Mouse (Mus musculus): ENCODE measurements at regions not wholly inside any gene's neighbourhood (a gene's known extent, or its start where the extent isn't known, plus 50 kb on each side); places are given as distances from the start of the nearest gene placed in this dataset.

- DNase-seq, result no peak
Observed at GRCm38 (mm10) chr12:9934158-9934557, 364.2 kb downstream of the Osr1 start.

- DNase-seq, result no peak
Observed at GRCm38 (mm10) chr12:9941357-9941756, 371.4 kb downstream of the Osr1 start.

- no peak for DNase-seq
Observed at GRCm38 (mm10) chr12:9941823-9942222, 371.9 kb downstream of the Osr1 start.

DNA sequence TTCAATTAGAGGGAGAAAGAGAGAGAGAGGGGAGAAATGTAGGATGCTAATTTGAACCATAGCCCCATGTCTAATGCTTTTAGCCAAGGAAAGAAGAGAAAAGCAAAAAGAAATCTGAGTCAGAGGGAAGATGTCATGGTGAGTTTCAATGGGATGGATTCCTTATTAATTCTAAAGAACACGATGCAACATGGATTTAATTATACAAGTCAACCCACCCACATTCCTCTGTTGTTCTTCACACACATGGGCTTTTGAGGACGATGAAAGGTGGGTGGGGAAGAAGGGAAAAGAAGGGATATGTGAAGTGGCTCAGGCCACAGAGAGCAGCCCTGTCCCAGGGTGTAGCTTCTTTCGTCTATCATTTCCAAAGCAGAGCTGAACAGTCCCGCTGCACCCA, 378.9 kb downstream of the Osr1 start:
- DNase-seq, result no peak

GRCm38 (mm10) chr12:9952372-9952771, 382.5 kb downstream of the Osr1 start:
- no peak for DNase-seq

GRCm38 (mm10) chr12:9954178-9954888, 384.4 kb downstream of the Osr1 start:
- no peak for DNase-seq

GRCm38 (mm10) chr12:9969390-9969789, 399.5 kb downstream of the Osr1 start:
- DNase-seq, result no peak

DNA sequence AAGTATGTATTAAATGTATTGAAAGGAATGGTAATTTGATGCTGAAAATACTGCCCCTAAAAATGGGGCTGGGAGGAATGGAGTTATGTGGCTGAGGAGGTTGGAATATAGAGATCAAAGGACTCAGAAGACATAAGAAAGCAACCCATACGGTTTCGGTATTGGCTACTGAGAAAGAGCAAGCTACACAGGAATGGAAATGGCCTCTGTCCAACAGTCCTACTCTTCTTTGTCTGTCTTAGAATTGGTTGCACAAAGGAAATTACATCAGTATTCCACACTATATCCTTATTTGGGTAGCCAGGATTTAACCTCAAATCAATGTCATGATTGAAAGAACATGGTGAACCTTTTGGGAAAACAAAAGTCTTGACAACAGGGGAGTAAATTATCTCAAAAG, 399.0 kb upstream of the Nt5c1b start:
- no peak for DNase-seq

DNA sequence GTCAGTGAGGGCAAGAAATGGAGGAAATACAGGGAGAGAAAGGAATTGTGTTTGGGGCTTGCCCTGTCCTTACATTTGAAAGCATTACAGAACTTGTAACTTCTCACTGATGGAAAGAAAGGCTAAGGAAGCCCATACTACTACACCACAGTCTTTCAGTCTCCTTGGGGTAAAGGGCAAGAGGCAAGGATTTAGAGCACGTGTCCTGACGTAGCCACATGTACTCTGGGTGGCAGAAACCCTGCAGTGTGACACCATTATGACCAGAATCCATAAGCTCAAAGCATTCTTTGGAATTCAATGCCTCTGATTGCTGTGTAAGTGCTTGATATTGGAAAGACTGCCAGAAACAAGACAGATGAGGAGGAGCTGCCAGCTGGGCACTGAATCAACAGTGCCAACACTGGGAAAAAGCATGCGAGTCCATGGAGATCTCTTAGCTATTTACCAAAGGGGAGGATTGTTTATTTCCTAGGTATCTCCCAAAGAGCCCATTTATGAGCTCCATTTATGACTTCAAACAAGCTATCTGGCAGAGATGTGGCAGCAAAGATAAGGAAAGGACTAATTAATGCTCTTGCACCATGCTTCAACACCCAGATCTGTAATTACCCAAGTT, 391.2 kb upstream of the Nt5c1b start:
- no peak for DNase-seq

DNA sequence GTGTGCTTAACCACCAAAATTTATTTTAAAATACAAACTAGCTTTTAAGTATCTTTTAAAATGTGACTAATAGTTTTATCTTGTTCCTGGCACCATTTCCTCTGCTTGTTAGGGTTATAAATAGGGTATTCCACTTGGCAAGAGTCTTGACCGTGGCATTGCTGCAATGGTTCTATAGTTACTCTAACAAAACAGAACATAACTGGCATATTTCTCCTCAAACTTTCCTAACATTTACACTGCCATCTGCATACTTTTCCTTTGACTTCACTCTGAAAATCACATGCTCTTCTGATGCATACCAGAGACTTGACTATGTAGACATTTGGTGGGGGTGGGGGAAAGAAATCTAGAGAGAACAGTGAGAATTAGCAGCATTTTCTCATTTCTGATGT, 390.7 kb upstream of the Nt5c1b start:
- no peak for DNase-seq

DNA sequence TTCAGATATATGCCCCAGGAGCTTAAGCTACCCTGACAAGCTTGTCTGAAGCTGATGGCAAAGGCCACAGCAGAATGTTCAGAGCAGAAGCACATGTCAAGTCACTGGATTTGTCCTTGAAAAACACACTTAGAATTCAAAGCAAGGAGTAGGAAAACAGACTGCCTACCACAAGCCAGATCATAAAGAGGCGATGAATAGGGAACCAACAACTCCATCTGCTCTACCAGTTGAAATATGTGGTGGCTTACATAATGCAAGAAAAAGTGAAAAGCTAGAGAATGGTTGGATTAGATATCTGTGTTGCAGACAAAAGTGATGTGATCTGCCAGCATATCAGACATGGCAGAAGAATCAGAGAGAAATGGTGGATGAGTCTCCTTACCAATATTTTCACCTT, 378.5 kb upstream of the Nt5c1b start:
- DNase-seq, result no peak

- no peak for DNase-seq
Observed at GRCm38 (mm10) chr12:9995670-9996069, 374.1 kb upstream of the Nt5c1b start.

DNA sequence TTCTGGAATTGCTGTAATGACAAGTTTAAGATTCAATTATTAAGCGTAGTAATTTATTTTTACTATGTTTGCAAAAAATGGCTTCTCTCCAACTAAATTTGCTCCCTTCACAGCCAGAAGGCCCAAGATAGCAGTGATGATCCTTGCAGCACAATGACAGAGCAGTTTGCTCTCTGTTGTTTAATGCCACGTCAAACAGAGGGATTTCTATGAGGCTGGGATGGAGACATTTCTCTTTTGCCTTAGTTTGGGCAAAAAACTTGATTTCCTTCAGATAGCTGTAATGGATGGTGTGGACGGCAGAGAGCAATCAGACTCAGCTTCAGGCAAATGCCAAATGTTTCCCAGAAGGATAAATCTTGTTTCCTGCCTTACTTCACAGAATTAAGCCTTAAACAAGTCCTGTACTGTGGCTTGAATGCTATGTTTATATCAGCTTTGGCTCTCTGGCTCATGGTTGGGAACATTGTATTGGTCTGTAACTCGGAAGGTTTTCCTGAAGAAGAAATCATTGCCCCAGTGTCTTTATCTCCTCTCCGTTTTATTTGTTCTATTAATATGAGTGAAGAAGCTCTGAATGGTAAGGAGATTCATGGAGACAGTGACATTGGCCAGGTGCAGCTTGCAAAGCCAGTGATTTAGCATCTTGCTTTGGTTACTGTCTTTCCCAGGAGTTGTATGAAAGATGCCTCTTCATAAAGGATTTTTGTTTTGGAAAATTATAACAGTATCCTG, 373.2 kb upstream of the Nt5c1b start:
- DNase-seq, result no peak

GRCm38 (mm10) chr12:9997190-9997561, 372.6 kb upstream of the Nt5c1b start:
- peak; percentile 9 for DNase-seq

- no peak for DNase-seq
Observed at GRCm38 (mm10) chr12:9997571-9997970, 372.2 kb upstream of the Nt5c1b start.

- no peak for DNase-seq
Observed at GRCm38 (mm10) chr12:9999933-10000332, 369.8 kb upstream of the Nt5c1b start.

DNA sequence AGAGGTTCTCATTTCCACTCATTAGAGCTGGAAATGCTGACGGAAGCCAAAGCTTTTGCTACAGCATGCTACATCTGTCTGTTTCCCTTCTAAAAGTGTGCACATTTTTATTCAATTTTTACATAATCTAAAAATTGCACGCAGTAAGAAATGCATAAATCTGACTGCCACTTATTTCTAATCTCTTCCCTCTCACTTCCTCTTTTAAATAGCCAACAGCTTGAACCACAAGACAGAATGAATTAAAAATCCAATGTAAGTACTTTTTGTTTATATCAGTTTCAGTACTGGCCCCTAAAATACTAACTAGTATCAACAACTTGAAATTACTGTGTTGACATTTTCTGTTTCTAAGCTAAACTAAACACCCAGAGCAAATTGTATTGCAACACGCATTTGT, 361.3 kb upstream of the Nt5c1b start:
- no peak for DNase-seq

DNA sequence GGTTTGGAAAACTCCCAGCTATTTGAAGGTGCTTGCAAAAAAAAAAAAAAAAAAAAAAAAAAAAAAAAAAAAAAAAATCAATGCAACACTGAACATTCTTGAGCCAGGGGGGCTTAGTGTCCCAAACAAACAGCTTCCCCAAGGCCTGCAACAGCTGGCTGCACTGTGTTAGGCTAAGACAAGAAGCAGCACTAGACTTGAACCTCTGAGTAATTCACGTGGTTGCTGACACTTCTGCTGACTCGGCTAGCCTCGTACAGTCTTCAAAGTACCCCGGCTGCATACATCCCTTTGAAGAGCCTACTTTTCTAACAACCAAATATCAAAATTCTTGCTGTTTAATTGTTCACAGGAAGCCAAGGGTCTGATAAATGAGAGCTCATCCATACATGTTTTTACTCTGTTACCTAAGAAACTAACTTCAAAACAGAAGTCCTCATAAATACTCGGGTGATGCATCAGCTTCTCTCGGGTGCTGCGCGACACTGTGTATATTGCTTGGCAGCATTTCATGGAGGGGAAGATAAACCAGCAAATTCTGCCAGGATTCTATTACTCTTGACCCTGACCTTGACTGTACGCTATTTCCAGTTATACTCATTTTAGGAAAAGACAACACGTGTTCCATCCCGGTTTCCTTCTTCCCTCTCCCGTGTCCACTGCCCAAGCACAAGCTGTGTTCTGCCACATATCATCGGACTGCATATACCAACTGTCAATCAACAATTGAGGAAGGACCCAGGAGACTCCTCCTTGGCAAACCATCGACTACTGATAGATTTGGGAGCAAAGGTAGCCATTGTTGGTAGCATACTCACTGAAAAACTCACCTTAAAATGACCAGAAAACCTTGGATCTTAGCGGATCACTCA, 352.8 kb upstream of the Nt5c1b start:
- no peak for DNase-seq

DNA sequence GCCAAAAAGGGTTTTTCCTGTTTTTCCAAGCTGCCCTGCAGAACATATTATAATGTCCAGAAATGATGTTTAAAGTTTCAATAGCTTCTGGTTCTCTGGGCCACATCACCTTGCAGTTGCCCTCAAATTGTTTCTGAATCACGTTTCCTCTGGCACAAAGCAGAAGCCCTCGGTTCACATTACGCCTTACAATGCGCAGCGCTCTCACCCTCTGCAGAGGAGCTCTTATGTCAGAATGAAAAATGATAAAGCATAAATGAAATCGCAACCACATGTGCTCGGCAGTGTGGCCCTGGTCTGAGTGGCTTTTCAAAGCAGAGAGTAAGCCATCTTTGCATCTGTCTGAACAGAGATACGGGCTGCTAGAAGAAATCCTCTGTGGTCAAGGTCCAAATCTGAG, 334.3 kb upstream of the Nt5c1b start:
- no peak for DNase-seq

DNA sequence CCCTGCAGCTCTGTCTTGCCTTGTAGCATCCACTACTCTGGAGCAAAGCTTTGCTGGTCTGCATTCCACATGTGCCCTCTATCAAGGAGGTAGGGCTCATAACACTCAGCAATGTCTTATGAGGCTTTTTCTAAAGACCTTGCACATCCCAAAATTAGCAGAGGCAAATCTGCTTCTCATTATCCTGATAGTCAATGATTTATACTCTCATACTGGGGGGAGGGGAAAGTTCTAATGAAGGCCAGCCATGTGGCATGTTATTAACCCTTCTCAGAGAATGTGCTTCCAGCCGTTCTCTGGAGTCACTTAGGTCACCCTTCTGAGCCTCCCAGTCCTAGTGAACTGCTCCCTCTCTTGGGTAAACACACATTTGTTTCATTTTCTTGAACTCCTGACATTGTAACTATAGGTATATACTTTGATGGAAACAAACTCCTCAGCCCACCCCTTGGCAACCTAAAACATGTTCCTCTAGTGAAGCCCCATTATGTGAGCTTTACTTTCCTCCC, 307.7 kb upstream of the Nt5c1b start:
- no peak for DNase-seq

GRCm38 (mm10) chr12:10078341-10078740, 291.4 kb upstream of the Nt5c1b start:
- DNase-seq, result peak; percentile 21

DNA sequence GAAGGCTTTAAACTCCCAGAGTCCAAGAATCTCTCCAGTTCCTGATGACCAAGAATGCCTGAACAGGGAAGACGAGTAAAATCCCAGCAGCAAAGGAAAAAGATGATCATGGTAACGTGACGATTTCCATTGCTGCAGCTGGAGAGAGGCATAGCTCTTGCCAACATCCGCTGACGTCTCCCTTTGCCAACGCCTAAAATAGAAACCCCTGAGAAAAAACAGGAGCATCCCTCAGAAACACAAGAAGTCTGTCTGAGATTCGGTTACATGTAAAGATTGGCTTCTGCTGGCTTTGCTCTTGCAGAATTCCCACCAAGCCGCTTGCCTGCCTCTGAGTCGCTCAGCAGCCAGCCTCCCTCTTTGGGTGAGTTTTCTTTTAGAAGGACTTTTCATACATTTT, 290.3 kb upstream of the Nt5c1b start:
- DNase-seq, result no peak

DNA sequence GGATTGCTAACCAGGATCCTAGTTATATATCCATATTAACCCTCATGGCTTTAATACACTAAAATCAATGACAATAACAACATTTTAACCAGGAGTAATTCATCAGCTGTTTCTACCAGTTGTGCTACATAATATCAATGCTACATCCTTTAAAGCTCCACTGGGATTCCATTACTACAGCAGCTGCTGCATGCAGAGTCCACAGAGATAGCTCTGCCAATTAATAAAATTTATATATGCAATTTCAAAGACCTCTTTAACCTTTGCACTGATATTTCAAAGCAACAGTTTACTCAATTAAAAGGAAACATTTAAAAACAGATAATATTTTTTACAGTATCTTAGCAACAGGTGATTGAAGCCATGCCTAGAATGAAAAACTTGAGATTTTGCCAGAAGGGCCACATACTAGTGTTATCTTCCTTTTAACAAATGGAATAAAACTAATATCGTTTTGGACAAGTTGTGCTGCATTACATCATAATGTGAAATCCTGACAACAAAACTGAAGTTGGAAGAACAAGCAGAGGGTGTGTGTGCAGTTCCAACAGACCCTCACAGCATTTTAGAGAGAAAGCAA, 256.8 kb upstream of the Nt5c1b start:
- DNase-seq, result no peak

All from kidney, postnatal 14 days (tissue).